Mouse (Mus musculus) brain, embryonic 14.5 days (tissue): ENCODE data around the gene Ttc30a2. TPM values are rescaled to one million over a fixed set of nuclear protein-coding genes. Genes with fewer than 3 reads are reported as not detected.
"Not testable (repeated sequence)": the region's sequence is repeated elsewhere in the genome, so short reads cannot be mapped to it uniquely, and the experiment has no call there.

Source experiments
- DNase-seq: peaks from one replicate; pipeline ENCODE4 v3.0.0-alpha.2; 2011; ENCODE audit warnings: low read depth
- CTCF ChIP-seq: fragments of 200-500 bp; IDR thresholded peaks from 2 replicates; pipeline ENCODE4 v1.5.1; 2012; ENCODE audit warnings: inconsistent platforms, mild to moderate bottlenecking, moderate library complexity, borderline replicate concordance; ENCODE audit not compliant: insufficient read depth, insufficient read length; ENCODE audit errors: extremely low read depth
- POLR2A ChIP-seq: fragments of 200-500 bp; IDR thresholded peaks from 2 replicates; pipeline ENCODE4 v1.6.1; 2012; ENCODE audit warnings: mild to moderate bottlenecking, inconsistent platforms, borderline replicate concordance; ENCODE audit not compliant: poor library complexity, insufficient read depth, insufficient read length, severe bottlenecking; ENCODE audit errors: extremely low read depth
- polyA plus RNA-seq: library from polyadenylated mRNA; depleted of rRNA; stranded (reverse); fragments of >200 nt; gene quantifications from 2 replicates; pipeline ENCODE4 v1.2.3, GENCODE M21; 2012

Ttc30a2 gene
- polyA plus RNA-seq, 1 experiment = 1.2 TPM

- no peak for DNase-seq
- TF ChIP-seq CTCF = no peak
- TF ChIP-seq POLR2A = no peak
Observed at GRCm38 (mm10) chr2:75991581-75992205, 13.7 kb upstream of the Ttc30a2 start.

- DNase-seq = peak; percentile 52
- TF ChIP-seq POLR2A (no peak), CTCF (peak; percentile 49; the same call in 1 of the 2 replicates)
Observed at GRCm38 (mm10) chr2:75990885-75991539, 13.0 kb upstream of the Ttc30a2 start.

DNA sequence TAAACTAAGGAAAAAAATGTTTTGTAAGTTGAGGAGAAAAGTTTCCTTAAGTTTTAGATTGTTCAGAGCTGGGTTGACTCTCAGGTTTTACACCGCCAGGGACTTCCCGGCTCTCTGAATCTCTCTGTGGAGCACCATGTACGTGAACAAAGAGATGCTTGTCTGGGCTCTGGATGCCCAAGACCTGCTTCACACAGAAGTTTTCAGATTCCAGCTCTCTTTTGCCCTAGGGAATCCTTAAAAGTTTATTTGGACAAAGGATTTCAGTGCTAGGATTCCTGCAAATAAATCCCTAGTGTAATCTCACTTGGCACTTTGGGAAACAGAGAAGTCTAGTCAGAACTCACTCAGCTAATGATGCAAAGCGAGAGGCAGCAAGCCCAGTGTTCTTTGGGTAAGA lies 11.7 kb upstream of the Ttc30a2 start:
- no peak for DNase-seq
- TF ChIP-seq POLR2A (no peak), CTCF (no peak)

DNA sequence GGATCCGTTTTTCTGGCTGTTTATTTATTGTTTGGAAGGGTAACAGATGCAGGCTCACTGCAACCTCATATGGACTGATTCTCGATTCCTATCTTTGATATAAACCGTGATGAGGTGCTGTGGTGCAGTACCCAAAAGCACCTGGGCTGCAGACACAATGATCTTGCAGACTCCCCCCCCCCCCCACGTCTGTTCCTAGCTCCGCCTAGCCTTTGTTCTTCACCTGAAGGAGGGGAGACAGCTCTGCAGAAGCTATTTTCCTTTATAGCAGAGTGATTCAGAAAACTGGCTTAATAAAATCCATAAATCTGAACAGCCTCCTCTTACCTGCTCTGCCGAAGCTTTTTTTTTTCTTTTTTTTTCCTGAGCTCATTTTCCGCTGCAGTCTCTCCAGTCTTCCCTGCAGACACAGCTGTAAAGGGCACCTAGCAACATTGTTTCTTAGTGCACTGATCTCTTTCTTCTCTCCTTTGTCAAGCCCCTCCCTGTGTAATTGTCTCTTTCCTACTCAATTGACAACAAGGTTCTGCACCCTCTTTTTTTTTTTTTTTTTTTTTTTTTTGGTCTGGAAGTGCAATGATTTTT lies 10.9 kb upstream of the Ttc30a2 start:
- peak; percentile 71 for DNase-seq
- no peak for TF ChIP-seq POLR2A
- TF ChIP-seq CTCF = no peak

DNA sequence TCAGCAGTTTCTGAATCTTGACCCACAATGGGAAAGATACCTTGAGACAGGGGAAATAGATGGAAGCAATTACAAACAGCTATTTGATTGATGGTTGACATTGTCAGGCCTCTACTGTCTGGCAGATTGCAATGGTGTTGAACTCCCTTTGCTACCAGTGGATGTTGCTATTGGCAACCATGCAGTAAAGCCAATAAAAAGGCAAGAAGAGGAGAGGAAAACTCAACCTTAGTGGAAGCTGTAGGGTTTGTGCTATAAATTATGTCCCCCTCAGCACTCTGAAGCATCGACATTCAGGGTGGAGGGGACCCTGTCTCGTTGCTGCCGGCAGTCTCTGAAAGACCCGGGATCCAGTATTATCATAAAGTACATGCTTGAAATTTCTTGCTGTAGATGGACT lies 10.4 kb upstream of the Ttc30a2 start:
- peak; percentile 82 for DNase-seq
- no peak for TF ChIP-seq CTCF
- no peak for TF ChIP-seq POLR2A

DNA sequence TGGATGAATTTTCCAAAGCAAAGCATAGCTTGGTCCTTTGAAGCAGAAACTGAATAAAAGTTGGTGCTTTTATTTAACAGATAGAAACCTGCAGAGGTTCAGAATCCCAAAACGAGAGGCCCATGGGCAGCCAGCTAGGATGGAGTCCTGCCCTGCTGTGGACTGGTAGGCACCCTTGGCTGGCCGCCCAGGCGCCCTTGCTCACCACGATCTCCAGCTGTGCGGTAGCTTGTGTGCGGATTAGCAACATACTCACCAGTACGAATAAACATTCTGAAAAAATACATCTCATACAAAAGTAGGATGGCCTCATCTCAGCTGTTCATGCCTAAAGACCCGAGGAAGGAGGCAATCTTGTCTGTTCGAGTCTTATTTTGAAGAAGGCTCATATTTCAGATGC lies 9.8 kb upstream of the Ttc30a2 start:
- TF ChIP-seq POLR2A (no peak), CTCF (no peak)
- no peak for DNase-seq

DNA sequence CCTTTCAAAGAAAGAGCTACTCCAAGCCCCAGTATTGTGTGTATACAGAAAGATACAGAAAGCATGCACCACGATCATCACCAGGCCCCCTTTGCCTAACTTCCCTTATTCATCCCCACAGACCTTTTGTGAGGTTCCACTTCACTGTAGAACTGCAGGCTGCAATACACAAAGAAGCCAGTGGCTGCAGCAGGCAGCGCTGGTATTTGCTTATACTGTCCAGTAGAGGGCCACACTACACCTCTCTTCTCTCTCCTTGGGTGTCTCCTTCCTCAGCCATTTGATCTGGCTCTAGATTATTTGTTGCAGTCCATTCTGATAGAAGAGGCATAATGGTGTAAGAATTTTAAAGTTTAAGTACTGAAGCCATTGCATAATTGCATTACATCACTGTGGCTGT lies 7.2 kb upstream of the Ttc30a2 start:
- DNase-seq = peak; percentile 94
- TF ChIP-seq POLR2A (no peak), CTCF (peak; percentile 94)

- no peak for DNase-seq
- no peak for TF ChIP-seq CTCF
- no peak for TF ChIP-seq POLR2A
Observed at GRCm38 (mm10) chr2:75983847-75984246, 5.9 kb upstream of the Ttc30a2 start.

DNA sequence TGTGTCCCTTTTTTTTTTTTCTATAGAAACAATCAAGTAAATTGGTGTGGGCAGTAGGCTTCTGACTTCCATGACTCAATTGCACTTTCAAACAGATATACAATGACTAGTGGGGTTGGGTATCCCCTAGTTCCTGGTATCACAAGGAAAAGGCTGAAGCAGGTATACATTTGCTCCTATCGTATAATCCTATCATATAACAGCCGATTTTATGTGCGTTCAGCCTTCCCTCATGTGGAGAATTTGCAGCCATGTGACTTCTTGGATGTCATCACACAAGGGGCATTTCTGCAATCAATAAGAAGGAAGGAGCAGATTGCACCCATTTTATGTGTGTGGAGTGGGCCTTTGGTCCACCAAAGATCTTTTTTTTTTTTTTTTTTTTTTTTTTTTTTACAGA lies 5.1 kb upstream of the Ttc30a2 start:
- TF ChIP-seq CTCF (no peak), POLR2A (no peak)
- no peak for DNase-seq

DNA sequence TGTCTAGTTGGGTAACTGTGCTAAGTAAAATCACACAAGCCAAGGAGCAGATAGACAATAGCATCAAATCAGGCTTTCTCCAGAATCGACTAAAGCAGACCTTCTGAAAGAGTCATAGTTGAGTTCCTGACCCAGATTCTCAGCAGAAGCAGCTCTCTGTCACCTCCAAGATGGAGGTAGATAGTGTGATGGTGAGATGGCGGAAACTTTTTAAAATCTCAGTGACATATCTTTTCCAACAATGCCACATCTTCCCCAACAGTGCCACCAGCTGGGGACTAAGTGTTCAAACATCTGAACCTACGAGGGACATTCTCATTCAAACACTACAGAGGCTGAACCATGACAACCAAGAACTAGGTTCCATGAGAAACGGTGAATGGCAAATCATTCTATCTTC lies 4.7 kb upstream of the Ttc30a2 start:
- TF ChIP-seq CTCF (no peak), POLR2A (no peak)
- DNase-seq = no peak

- DNase-seq = peak; percentile 94
Observed at GRCm38 (mm10) chr2:75981440-75982081, 3.6 kb upstream of the Ttc30a2 start, which contains the start of gene Ttc30a1. Gene Ttc30a1 (minus strand): TSS chr2:75981967.

GRCm38 (mm10) chr2:75980933-75981439 lies 3.0 kb upstream of the Ttc30a2 start:
- not testable (repeated sequence) for DNase-seq

DNA sequence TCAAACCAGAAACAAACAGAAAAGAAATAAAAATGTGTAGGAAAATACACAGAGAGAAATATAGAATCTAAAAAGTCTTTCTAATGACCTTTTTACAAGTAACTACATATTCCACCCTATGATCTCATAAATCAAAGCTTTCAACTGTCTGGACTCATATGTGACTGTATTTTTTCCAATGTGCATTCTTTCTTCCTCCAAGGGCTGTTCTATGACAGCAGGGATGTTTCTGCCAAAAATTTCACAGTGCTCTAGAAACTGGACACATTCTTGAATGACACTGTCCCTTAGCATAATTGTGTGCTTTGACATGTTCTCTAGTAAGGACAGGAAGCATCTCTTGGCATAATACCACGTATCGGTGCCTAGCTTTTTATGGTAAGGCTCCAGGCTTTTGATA lies 1.9 kb downstream of the Ttc30a2 start:
- not testable (repeated sequence) for DNase-seq
